Comparison of ENCODE assay signal across 1 mouse cellular context in genomic region chr5:147860449-147861261, GRCm38 (mm10).
TF ChIP-seq lines count a peak whose summit lies in the region.

TSS of gene Pomp (plus strand) at chr5:147860461.

TF ChIP-seq in CH12.LX, 34 proteins besides CTCF, POLR2A, EP300 and RAD21 (continued from another document):
- TF ChIP-seq NELFE (IDR thresholded peaks at IDR 0.05; ENCODE audit: low read depth, low read length) = peak; percentile 89
- no peak for TF ChIP-seq ETS1 (conservative IDR thresholded peaks at IDR 0.05; ENCODE audit: low read depth, low read length)
- no peak for TF ChIP-seq SMC3 (IDR thresholded peaks at IDR 0.05; ENCODE audit: low read depth, low read length)
- TF ChIP-seq HCFC1 (IDR thresholded peaks at IDR 0.05; ENCODE audit: low read depth, low read length) = peak; percentile 89
- no peak for TF ChIP-seq JUND (conservative IDR thresholded peaks at IDR 0.05; ENCODE audit: low read depth, low read length)
- no peak for TF ChIP-seq CHD1 (IDR thresholded peaks at IDR 0.05; ENCODE audit: low read depth, low read length)
- no peak for TF ChIP-seq RCOR1 (conservative IDR thresholded peaks at IDR 0.05; ENCODE audit: low read depth, low read length)
- no peak for TF ChIP-seq USF1 (IDR thresholded peaks at IDR 0.05; ENCODE audit: low read depth, low read length)
